Mouse (Mus musculus): ENCODE results near the gene Lrrc8b. TPM values are rescaled to one million over a fixed set of nuclear protein-coding genes. Genes with fewer than 3 reads are reported as not detected.

The Lrrc8b gene
- total RNA-seq, 2 experiments from 2014 or later: 121 to 132 TPM

- DNase-seq (ENCODE audit: low spot score in 2 of 2): no peak
- intact Hi-C loops (cut with DNase I): no loop called here
Measured at GRCm38 (mm10) chr5:105535186-105535585, 119.6 kb downstream of the Lrrc8b start.

- DNase-seq (ENCODE audit: low spot score in 2 of 2): no peak
- intact Hi-C loops (cut with DNase I): no loop called here
Measured at GRCm38 (mm10) chr5:105536172-105536571, 120.6 kb downstream of the Lrrc8b start.

- intact Hi-C loops (cut with DNase I): no loop called here
Measured at GRCm38 (mm10) chr5:105537101-105537723, 121.6 kb downstream of the Lrrc8b start.

More at GRCm38 (mm10) chr5:105537101-105537723, 121.6 kb downstream of the Lrrc8b start:
- DNase-seq (ENCODE audit: low spot score in 2 of 2): no peak

Other genes starting within 250 kb of the Lrrc8b start
- gene Gbp10, start 176.2 kb upstream of the Lrrc8b start, total RNA-seq (2021): not detected
- not detected for gene Gm43302, start 122.1 kb upstream of the Lrrc8b start, total RNA-seq (2021)
- under 1 TPM; 0.64 to 0.93 TPM for gene Gbp6, start 122.1 kb upstream of the Lrrc8b start, total RNA-seq (2021)
- 10 to 100 TPM; 28.2 to 36.4 TPM for gene Lrrc8c, start 103.6 kb downstream of the Lrrc8b start, total RNA-seq (2021)